Mouse (Mus musculus): ENCODE data around the gene Samd4b.
A peak's percentile ranks its signal among the peaks of the same experiment; 100 is the strongest.

Samd4b gene

GRCm38 (mm10) chr7:28441776-28442485 is 156.0 kb downstream of the Samd4b start:
- no peak for DNase-seq

GRCm38 (mm10) chr7:28440739-28441138 is 157.2 kb downstream of the Samd4b start:
- DNase-seq: peak; percentile 57

- no peak for DNase-seq
These were observed 159.2 kb downstream of the Samd4b start for GRCm38 (mm10) chr7:28438771-28439170.

GRCm38 (mm10) chr7:28437964-28438363 is 160.0 kb downstream of the Samd4b start:
- no peak for DNase-seq

GRCm38 (mm10) chr7:28436932-28437570 is 160.9 kb downstream of the Samd4b start, which contains the start of gene Gmfg:
TSS of gene Gmfg (plus strand) at chr7:28437447.
- peak; percentile 88 for DNase-seq

- DNase-seq: peak; percentile 100
These were observed 161.6 kb downstream of the Samd4b start for GRCm38 (mm10) chr7:28436271-28436904.

- no peak for DNase-seq
These were observed 162.2 kb downstream of the Samd4b start for GRCm38 (mm10) chr7:28435660-28436259.

GRCm38 (mm10) chr7:28432252-28432651 is 165.7 kb downstream of the Samd4b start:
- no peak for DNase-seq

- no peak for DNase-seq
These were observed 167.4 kb downstream of the Samd4b start for GRCm38 (mm10) chr7:28430512-28430911.

- DNase-seq: no peak
These were observed 170.2 kb downstream of the Samd4b start for GRCm38 (mm10) chr7:28427738-28428137.

- DNase-seq: no peak
These were observed 174.9 kb downstream of the Samd4b start for GRCm38 (mm10) chr7:28423018-28423417.

- no peak for DNase-seq
These were observed 178.5 kb downstream of the Samd4b start for GRCm38 (mm10) chr7:28419416-28419815.

GRCm38 (mm10) chr7:28418096-28418670 is 179.8 kb downstream of the Samd4b start:
- peak; percentile 38 for DNase-seq

GRCm38 (mm10) chr7:28417368-28417767 is 180.6 kb downstream of the Samd4b start:
- no peak for DNase-seq

- DNase-seq: no peak
These were observed 185.1 kb downstream of the Samd4b start for GRCm38 (mm10) chr7:28412826-28413225.

GRCm38 (mm10) chr7:28410841-28411475 is 187.0 kb downstream of the Samd4b start:
- DNase-seq: no peak

- no peak for DNase-seq
These were observed 196.0 kb downstream of the Samd4b start for GRCm38 (mm10) chr7:28401942-28402341.

GRCm38 (mm10) chr7:28401030-28401429 is 196.9 kb downstream of the Samd4b start:
- no peak for DNase-seq

- no peak for DNase-seq
These were observed 199.1 kb downstream of the Samd4b start for GRCm38 (mm10) chr7:28398696-28399340.

- DNase-seq: no peak
These were observed 199.9 kb downstream of the Samd4b start for GRCm38 (mm10) chr7:28398000-28398399.

- no peak for DNase-seq
These were observed 202.5 kb downstream of the Samd4b start for GRCm38 (mm10) chr7:28395425-28395824.

Data from layer of hippocampus, adult 9-11 months (tissue).